Mouse (Mus musculus): Measurements from ENCODE around the gene Ttll7.

DNA sequence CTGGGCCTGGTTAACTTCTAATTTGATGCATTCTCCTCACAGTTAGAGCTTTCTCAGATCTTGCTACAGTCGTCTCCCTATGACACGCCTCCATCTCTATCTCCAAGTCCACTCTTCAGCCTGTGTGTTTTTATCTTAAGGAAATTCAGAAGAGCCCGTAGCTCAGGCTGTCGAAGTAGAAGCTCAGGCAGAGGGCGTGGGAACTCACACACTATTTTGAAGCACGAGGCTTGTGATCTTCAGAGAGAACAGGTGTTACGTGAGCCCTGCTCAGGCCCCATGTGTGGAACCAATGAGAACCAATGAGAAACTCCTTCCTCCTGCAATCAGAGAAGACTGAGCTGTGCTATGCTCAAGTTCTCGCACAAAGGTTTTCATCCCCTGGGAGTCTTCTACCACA is 65.7 kb downstream of the Ttll7 start:
- TF ChIP-seq CTCF (IDR thresholded peaks at IDR 0.05; ENCODE audit: low read depth, low read length) (no peak), POLR2A (IDR thresholded peaks at IDR 0.05; ENCODE audit: extremely low read depth, insufficient read depth, low read length) (no peak)
